Mouse (Mus musculus): Measurements from ENCODE around the gene Itga11.

Gene Itga11

DNA sequence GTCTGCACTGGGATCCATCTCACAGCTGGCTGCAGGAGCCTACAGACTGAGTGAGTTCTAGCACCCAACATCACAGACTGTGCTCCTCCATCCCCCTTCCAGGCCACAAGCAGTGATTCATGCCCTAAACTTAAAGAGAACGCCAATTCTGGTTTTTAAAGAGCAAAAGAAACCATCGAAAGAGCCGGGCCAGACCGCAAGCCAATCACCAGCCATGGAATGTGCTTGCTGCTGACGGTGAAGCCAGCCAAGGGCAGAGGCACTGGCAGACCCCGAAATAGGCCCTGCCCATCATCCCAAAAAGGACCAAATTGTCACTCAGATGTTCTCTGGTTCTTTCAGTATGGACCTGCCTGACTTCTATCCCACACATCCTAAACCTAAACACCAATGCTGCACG lies 6.7 kb downstream of the Itga11 start:
- no peak for DNase-seq

DNA sequence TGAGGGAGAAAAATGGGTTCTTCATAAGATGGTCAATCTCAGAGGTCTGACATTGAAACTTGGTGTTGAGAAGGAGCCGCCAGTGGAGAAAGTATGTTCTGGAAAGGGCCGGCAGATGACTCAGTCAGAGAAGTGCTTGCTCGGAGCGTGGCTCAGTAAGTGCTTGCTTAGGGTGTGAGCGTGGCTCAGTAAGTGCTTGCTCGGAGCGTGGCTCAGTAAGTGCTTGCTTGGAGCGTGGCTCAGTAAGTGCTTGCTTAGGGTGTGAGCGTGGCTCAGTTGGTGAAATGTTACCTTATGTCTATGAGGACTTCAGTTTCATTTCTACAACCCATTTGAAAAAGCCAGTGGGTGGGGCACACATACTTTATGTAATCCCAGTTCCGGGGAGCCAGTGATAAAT lies 12.1 kb downstream of the Itga11 start:
- no peak for DNase-seq

DNA sequence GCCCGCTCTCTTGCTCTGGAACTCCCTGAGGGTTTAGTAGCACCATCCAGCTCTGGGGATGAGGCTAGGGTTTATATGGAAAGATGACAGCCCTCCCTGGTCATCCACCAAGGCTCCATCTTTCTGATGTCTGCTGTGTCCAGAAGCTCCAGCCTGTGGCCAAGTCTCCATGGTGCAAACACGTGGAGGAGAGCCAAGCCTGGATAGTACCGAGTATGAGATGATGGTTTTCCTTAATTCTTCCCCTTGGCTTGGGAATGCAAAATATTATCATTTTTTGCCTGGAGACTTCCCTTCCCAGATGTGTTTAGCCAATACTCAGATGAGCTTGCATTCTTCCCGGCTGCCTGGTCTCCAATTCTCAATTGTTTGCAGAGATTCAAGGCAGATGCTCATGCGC lies 16.4 kb downstream of the Itga11 start:
- no peak for DNase-seq

DNA sequence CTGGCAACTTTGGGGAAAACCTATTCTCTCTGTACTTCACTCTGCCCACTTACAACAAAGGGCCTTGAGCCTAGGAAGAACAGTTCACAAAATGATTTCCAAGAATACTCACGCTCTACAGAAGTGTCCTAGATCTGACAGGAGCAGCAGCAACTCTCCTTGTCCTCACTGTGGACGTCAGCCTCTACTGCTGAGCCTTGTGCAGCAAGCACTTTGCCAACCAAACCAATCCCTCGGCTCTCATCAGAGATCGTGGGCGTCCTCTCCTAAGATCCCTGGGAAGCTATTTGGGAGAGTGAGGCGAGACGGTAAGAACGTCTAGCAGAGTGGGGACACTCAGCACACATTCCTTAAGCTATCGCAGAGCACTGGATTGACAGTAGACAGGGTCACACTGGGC lies 17.6 kb downstream of the Itga11 start:
- no peak for DNase-seq

DNA sequence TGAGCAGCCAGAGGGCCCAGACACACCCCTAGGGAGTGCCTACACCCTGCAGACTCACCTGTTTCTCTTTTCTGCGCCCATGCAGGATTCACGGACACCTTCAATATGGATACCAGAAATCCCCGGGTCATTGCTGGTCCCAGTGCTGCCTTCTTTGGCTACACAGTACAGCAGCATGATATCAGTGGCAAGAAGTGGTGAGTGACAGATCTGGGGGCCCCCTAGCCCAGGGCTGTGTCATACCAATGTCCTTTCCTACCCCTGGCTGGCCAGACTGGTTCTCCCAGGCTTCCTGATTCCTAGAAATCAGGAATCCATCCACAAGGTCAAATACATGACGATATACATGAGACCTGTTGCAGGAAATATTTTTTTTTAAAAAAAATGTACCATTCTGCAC lies 19.2 kb downstream of the Itga11 start:
- DNase-seq = no peak

DNA sequence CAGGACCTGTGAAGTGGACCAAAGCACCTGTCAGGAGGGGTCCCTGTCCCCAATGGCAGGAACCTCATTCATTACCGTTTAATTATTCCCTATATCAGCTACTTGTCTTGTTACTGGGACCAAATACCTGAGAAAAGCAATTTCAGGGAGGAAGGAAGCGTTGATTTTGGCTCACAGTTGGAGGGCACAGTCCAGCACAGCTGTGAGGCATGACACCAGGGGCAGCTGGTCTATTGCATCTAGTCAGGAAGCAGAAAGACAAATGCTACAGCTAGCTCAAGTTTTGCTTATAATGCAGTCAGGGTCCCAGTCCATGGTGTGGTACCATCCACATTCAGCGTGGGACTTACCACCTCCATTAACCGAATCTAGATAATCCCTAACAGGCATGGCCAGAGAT lies 29.6 kb downstream of the Itga11 start:
- DNase-seq = no peak

DNA sequence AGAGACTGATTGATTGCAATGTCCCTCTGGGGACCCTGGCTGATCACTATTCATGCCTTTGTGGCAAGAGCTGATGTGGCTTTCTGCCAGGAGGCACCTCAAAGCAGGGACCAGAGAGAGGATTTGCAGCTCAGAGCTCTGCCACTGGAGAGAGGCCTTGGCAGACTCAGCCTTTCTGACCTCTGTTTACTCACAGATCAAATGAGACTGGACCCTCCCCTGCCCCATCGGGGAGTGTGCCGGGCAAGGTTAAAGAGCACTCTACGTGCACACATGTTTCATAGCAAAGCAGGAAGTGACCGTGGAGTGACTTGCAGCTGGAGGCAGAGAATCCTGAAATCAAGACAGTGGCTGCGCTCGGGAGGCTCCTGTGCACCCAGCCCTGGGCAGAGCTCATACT lies 30.2 kb downstream of the Itga11 start:
- no peak for DNase-seq

DNA sequence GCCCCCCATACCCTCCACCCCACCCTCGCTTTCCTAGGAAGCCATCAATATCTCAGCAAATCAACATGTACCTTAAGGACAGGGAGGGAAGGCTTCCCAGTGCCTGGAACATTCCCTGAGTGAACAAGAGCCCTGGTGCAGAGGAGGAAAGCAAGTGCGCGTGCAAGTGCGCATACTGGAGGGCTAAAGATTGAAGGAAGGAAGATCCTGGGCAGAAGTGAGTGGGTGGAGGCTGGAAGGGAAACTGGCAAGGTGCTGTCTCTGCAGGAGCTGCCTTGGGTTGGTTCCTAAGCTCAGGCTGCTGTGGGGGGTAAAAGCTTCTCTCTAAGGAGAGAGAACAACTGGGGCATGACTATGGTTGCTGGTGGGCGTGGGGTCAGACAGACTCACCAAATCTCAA lies 32.4 kb downstream of the Itga11 start:
- DNase-seq = no peak

DNA sequence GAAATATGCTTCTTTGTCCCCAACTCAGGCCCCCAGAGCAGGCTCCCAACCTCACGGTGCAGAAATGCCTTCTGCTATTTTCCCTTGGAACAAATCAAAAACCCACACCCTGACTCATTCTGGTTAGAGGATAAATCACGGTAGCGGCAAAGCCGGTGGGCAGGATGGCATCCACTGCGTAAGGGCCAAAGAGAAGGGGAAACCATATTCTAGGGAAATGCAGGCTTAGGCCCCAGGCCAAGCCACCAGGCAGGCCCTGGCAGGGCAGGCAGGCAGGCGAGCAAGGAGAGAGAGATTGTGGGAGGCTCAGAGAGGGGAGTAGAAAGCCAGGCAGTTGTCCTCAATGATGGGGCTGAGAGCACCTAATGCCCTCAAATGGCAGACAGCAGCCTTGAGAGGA lies 34.7 kb downstream of the Itga11 start:
- no peak for DNase-seq

DNA sequence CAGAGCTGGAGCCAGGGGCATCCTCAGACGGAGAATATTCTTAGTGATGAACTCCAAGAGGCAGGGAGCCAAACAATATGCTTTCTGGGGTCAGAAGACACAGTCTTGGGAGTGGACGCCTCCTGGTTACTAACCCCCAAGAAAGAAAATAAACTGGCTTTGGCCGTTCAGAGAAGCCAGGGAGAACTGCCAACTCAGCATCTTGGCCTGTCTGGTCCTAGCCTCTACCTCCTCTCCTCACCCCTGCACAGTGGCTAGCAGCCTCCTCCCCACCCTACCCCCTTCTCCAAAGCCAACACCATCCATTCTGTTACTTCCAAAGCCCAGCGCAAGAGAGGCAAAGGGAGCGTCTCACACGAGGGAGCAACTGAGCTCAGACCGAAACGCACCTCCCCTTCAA lies 35.4 kb downstream of the Itga11 start:
- DNase-seq = no peak

DNA sequence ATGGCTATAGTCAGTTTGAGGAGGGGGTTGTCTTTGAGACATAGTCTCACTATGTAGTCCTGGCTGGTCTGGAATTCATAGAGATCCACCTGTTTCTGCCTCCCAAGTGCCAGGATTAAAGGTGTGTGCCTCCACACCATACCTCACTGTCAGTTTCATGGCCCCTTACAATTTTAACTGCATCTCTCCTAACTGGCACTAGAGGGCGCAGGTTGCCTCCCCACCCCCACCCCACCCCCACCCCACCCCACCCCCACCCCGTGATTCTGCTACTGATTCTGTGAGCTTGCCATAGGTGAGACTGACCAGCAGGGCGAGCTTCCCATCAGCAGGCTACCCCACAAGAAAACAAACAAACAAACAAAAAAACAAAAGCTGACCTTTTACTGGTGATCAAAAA lies 36.7 kb downstream of the Itga11 start:
- no peak for DNase-seq

DNA sequence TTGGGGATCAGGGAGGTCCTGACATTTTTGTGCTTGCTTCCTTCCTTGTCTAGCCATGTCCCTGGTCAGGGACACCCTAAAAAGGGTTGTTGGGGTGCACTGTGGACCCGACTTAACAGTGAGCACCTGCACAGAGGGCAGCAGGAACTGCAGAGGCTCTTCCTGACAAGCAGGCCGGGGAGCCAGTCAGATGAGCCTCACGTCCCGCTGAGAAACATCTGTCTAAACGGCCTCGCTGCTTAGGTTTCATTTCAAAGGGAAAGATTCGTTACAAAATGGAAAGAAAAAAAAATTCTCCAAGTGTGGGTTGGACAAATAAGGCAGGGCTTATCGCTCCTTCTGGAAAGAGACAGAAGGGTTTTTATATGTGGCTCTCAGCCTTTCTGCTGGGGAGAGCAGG lies 40.4 kb downstream of the Itga11 start:
- DNase-seq = no peak

DNA sequence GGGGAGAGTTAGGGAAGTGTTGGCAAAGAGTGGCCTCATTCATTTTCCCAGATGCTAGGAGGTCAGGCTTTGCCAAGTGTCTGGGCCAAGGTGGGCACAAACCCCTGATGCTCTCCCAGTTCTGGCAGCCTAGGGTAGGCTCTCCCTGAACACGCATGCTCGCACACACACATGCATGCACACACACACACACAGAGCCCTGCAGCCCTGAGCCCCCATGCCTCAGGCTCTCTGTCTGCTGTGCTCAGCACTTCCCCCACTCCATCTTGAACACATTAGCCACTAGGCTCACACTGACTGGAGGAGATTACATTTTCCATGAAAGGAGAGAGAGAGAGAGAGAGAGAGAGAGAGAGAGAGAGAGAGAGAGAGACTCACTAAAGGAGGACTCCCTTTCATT lies 44.2 kb downstream of the Itga11 start:
- no peak for DNase-seq

DNA sequence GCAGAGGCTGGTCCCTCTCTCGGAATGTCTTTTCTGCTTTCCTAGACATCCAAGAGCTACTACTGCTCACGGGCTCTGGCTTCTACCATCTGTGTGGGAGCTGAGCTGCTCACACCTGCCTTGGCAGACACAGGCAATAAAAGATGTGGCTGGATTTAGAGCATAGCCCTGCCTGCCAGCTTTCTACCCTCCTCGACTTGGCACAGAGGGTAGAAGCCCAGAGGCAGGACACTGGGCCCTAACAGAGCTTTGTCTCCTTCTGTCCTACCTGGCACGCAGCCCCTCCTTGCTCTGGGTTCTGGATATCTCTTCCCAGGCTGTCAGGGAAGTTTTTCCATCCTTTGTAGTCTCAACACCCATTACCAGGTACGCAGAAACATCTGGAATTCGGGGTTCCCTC lies 45.1 kb downstream of the Itga11 start:
- no peak for DNase-seq

DNA sequence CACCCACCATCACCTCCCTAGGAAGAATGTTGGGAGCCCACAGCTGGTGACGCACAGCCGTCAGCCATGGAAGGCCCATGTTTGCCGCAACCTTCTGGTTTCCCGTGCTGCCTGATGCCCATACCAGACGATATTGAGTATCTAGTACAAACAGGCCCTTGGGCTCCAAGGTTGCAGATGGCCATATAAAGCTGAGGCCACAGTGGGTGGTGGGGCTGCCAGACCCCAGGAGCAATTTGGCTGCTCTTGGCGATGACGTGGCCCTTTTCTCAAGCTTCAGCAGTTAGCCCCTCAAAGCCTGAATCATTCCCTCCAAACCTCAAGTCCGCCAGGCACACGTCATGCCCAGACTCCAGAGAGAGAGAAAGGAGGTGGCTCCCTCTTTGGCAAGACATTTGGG lies 46.5 kb downstream of the Itga11 start:
- no peak for DNase-seq

DNA sequence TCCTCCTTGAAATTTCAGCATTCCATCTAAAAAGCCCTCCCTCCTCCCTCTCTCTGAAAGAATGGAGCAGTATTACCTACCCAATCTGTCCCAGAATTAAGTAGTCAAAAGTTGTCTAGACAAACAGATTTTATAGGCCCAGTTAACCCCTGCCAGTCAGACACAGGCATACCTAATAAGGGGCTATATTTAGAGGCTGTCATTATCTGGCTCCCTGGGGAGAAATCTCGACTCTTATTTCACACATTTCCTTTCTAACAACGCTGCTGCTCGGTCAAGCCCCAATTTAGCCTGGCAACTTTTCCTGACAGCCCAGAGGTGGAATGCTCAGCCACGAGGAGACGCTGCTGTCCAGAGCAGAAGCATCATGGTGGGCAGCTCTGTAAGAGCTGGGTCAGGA lies 47.6 kb downstream of the Itga11 start:
- DNase-seq = no peak

DNA sequence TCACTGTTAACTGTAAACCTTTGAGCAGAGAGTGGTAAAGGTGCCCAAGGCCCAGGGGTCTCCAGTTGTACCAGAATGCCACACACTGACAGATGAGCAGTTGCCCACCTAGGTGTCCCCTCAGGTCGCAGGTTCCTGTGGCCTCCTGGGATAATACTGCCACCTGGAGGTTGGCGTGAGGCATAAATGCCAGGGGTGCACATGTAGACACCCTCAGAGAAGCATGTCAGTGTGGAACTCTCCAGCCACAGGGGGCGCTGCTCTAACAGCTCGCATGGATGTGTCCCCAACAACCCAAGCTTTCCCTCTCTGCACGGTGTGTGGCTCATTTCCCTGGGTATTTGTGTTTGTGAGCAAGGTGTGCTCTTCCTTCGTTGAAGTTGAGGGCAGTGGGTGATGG lies 48.8 kb downstream of the Itga11 start:
- DNase-seq = no peak

DNA sequence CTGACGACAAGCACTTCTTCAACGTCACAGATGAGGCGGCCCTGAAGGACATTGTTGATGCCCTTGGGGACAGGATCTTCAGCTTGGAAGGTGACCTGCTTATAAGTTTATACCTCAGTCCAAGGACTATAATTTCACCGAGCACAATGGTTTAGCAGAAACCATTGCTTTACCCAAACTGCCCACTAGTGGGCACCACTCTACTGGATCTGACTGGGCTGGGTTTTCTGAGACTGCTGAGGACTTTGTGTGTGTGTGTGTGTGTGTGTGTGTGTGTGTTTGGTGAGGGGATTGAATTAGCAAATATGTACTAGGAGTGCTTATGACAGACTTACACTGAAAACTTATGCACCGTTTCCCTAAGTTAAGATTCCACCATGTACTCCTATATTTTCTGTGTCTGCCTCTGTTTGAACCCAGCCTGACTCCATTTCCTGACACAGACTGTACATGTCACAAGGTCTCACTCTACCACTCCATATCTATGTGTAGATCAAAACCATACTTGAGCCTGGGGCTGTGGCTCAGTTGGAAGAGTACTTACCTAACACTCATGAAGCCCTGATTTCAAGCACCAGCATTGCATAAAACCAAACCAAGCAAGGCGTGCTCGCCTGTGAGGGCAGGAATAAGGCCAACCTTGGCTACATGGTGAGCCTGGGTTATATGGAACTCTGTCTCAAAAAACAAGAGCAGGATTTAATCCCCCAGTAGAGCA lies 67.1 kb downstream of the Itga11 start:
- peak; percentile 33 to 76 for DNase-seq

DNA sequence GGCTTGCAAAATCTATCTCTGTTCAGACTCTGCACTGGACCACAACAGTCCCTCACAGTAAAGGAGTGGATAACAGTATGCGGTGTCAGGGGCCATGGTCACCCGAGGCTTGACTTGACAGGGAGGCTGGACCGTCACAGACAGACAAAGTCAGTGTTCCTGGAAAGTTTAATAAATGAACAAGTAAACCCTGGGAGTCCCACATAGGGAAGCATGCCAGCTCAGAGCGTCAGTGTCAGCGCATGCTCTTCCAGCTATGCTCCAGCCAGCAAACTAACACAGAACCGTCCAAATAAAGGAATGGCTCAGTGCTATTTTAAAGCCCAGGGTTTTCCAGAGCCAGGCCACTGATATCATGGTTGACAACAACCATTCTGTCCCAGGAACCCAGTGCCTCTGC lies 69.0 kb downstream of the Itga11 start:
- DNase-seq = no peak

DNA sequence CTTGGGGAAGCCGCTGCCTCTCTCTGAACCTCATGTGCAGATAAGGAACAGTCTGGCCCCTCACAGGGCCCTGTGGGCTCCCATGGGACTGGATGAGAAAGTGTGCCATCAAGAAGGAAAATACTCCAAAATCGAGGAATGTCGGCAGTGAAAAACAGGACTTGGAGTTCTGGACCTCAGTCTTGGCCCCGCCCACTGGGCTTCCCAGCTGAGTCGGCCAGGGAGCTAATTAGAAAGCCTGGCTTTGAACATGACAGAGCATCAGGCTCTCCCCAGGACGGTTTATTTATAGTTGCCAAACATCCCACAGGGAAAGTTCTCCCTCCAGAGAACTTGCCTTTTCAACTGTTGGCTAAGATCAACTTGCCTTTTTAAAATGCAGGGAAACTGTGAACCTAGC lies 72.0 kb downstream of the Itga11 start:
- DNase-seq = no peak

DNA sequence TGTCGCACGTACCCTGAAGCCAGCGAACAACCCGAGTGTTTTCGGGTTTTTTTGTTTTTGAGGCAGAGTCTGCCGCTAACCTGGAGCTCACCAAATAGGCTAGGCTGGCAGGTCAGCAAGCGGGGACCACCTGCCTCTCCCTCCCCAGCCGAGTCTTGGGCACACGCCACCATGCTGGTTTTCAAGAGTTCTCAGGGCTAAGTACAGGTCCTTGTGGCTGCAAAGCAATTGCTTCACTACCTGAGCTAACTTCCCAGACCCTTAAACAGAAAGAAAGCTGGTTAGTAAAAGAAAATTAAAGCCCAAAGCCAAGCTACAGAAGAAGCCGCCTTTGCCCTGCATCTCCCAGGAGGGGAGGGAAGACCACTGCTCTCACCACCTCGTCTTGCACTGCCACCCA lies 72.8 kb downstream of the Itga11 start:
- no peak for DNase-seq

DNA sequence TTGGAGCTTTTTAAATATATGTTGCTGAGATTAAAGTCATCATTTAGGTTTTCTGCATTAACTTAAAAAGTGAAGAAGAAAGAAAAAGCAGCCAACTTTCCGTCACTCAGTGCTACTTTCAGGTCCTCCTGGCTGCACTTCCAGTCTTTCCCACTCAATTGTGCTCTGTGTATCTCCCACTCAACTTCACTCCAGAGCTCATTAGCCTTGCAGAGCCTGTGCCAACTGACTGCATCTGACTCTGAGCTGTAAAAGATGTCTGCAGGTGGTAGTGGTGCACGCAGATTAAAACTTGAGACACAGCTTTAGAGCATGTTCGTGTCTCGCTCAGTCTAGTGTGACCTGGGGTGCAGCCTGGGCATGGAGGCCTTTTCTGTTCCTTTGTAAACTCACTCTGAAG lies 80.7 kb downstream of the Itga11 start:
- DNase-seq = no peak

DNA sequence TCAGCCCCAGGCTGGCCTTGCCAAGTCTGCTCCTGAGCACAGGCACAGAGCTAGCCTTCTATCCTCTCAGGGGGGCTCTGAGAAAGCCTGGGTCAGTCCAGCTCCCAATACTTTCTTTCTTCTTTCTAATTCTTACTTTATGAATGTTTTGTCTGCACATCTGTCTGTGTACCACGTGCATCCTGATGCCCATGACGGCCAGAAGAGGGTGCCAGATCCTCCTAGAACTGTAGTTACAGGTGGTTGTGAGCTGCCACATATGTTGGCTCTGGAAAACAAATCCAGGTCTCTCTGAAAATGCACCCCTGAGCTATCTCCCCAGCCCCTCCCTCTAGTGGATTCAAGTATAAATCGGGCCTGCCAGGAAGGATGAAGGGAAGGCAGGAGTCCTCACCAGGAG lies 82.0 kb downstream of the Itga11 start:
- DNase-seq = no peak

DNA sequence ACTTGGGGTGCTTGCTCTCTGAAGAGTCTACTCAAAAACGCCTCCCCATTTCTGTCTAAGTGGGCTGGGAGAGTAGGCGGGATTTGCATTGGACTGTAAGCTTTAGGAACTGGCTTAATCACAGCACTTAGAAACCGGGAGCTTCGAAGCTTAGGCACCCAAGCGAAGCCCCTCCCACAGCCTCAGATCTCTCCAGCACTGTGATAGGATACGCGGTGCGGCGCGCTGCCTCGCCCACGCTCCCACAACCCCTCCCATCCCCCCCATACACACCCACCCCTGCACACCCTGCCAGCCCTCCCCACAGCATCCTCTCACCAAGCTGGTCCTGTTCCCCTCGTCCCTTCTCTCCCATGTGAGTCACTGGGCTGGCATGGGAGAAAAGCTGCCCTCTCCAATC lies 85.9 kb downstream of the Itga11 start:
- peak in 1 of 2 experiments; percentile 28 for DNase-seq

DNA sequence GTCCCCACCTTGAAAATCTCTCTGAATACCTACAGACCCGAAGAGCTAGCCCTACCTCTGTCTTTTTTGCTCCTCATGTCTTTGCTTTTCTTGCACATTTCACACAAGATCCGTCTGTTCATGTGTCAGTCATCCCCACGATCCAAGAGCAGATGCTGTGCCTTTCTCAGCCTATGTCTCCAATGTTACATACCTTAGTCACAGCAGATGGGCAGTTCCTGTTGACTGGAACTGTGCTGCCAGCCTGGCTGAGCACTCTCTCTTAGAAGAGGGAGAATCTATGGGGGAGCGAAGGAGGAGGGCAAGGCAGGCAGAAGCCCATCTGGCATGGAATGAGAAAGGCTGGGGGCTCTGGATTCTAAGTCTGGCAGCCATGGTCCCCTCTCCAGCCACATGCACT lies 87.7 kb downstream of the Itga11 start:
- no peak for DNase-seq

DNA sequence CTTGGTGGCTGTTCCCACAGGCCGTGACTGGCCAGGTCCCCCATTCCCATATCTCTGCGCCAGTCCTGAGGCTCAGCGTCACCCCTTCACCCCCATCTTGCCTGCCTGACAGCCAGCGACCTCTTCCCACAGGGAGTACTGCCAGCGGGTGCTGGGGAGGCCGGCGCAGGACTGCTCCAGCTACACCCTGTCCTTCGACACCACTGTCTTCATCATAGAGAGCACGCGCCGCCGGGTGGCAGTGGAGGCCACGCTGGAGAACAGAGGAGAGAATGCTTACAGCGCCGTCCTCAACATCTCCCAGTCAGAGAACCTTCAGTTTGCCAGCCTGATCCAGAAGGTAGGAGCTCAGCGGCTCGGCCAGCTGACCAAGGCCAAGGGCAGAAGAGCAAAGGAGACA lies 89.8 kb downstream of the Itga11 start:
- DNase-seq = no peak
